Mouse (Mus musculus): ENCODE results near the gene Cpn1.

DNA sequence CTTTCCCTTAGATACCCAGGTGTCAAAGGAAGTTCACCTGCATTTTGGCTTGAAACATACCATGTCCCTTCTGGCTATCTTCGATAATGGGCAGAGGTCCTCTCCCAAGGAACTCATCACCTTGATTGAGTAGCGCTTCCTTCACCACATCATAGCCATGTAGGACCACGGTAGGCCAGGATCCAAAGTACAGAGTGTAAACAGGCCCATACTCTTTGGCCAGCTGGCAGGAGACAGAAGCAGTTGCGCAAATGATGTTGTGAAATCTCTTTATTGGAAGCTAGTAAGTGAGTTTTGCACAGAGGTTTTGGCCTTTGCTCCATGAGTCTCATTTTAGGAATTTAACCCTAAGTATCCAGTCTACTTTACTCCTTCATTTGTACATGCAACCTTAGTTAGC lies 35.1 kb upstream of the Cpn1 start:
- TF ChIP-seq CTCF (IDR thresholded peaks at IDR 0.05; ENCODE audit: extremely low read depth, insufficient read depth, insufficient read length, insufficient replicate concordance): no peak
- no peak for TF ChIP-seq POLR2A (IDR thresholded peaks at IDR 0.05; ENCODE audit: low read depth, low read length)
